Mouse (Mus musculus) urinary bladder, postnatal 0 days (tissue): ENCODE results near the gene Lsg1. TPM values are rescaled to one million over a fixed set of nuclear protein-coding genes. Genes with fewer than 3 reads are reported as not detected.

Source experiments
- polyA plus RNA-seq: library from polyadenylated mRNA; unstranded; fragments of >200 nt; fragmentation: Nextera tagmentation; extraction: Ambion mirVana; gene quantifications from 2 replicates; pipeline ENCODE4 v1.2.1, GENCODE M21; 2015

The Lsg1 gene
- 28.9 and 30.6 TPM in 2 replicates for polyA plus RNA-seq

GRCm38 (mm10) chr16:30587494-30588327 lies at the start of gene Lsg1:
Gene Lsg1 (minus strand): TSS chr16:30587592.

GRCm38 (mm10) chr16:30599491-30600268 lies 12.3 kb upstream of the Lsg1 start, which contains the start of gene Fam43a:
Gene Fam43a (plus strand): TSS chr16:30599723.

GRCm38 (mm10) chr16:30550748-30551192 lies 36.6 kb downstream of the Lsg1 start, which contains the start of gene Tmem44:
Gene Tmem44 (minus strand): TSS chr16:30550842.

Other genes starting within 250 kb of the Lsg1 start
- 10.0 and 11.1 TPM in 2 replicates for gene Atp13a3, start 181.6 kb downstream of the Lsg1 start, polyA plus RNA-seq
- 3.2 and 3.8 TPM in 2 replicates for gene Tmem44, start 36.8 kb downstream of the Lsg1 start, polyA plus RNA-seq
- gene Fam43a, start 12.1 kb upstream of the Lsg1 start, polyA plus RNA-seq = 11.9 and 12.2 TPM in 2 replicates